Mouse (Mus musculus) stomach, embryonic 16.5 days (tissue): ENCODE measurements around the gene Fkbp5. TPM values are rescaled to one million over a fixed set of nuclear protein-coding genes. Genes with fewer than 3 reads are reported as not detected.

Experiments used
- ATAC-seq: fragments of 200-750 bp; cut with Nextera tagmentation; 2 replicates; pipeline ENCODE4 v1.8.0; 2017; ENCODE audit warnings: moderate number of reproducible peaks, moderate TSS enrichment; ENCODE audit not compliant: insufficient read depth, low FRiP score
- H3K27ac ChIP-seq: fragments of 300-500 bp; sonication (generic); 2 replicates; pipeline ENCODE4 v1.5.1; 2014; ENCODE audit warnings: low read length
- H3K27me3 ChIP-seq: fragments of 300-500 bp; sonication (generic); 2 replicates; pipeline ENCODE4 v1.6.1; 2014; ENCODE audit warnings: low read length, control low read depth, mixed read lengths; ENCODE audit not compliant: control insufficient read depth, insufficient read depth
- H3K36me3 ChIP-seq: fragments of 300-500 bp; sonication (generic); 2 replicates; pipeline ENCODE4 v1.6.1; 2014; ENCODE audit warnings: low read length; ENCODE audit not compliant: control insufficient read depth, insufficient read depth
- H3K4me1 ChIP-seq: fragments of 300-500 bp; sonication (generic); 2 replicates; pipeline ENCODE4 v1.6.1; 2014; ENCODE audit warnings: low read length, control low read depth, mixed read lengths; ENCODE audit not compliant: control insufficient read depth, insufficient read depth
- H3K4me2 ChIP-seq: fragments of 300-500 bp; sonication (generic); 2 replicates; pipeline ENCODE4 v1.6.1; 2014; ENCODE audit warnings: low read depth, low read length, mixed read lengths
- H3K4me3 ChIP-seq: fragments of 300-500 bp; sonication (generic); replicated peaks from 2 replicates; pipeline ENCODE4 v1.5.1; 2014; ENCODE audit warnings: mild to moderate bottlenecking, low read length
- H3K9ac ChIP-seq: fragments of 300-500 bp; sonication (generic); 2 replicates; pipeline ENCODE4 v1.6.1; 2014; ENCODE audit warnings: low read length
- H3K9me3 ChIP-seq: fragments of 300-500 bp; sonication (generic); replicated peaks from 2 replicates; pipeline ENCODE4 v1.6.1; 2016; ENCODE audit warnings: low read length, control low read depth; ENCODE audit not compliant: control insufficient read depth
- WGBS: fragments of 180-500 bp; shearing (Covaris S2); extraction: QIAGEN DNeasy Blood & Tissue Kit; methylation state at CpG from one replicate; pipeline ENCODE4 v1.1.7; 2014; 5-methylcytosine and 5-hydroxymethylcytosine counted together
- polyA plus RNA-seq: library from polyadenylated mRNA; unstranded; fragments of >200 nt; fragmentation: Nextera tagmentation; extraction: Ambion mirVana; gene quantifications from 2 replicates; pipeline ENCODE4 v1.2.1, GENCODE M21; 2015

Gene Fkbp5
- polyA plus RNA-seq, 1 experiment from 2014 or later, result 27.1 TPM

DNA sequence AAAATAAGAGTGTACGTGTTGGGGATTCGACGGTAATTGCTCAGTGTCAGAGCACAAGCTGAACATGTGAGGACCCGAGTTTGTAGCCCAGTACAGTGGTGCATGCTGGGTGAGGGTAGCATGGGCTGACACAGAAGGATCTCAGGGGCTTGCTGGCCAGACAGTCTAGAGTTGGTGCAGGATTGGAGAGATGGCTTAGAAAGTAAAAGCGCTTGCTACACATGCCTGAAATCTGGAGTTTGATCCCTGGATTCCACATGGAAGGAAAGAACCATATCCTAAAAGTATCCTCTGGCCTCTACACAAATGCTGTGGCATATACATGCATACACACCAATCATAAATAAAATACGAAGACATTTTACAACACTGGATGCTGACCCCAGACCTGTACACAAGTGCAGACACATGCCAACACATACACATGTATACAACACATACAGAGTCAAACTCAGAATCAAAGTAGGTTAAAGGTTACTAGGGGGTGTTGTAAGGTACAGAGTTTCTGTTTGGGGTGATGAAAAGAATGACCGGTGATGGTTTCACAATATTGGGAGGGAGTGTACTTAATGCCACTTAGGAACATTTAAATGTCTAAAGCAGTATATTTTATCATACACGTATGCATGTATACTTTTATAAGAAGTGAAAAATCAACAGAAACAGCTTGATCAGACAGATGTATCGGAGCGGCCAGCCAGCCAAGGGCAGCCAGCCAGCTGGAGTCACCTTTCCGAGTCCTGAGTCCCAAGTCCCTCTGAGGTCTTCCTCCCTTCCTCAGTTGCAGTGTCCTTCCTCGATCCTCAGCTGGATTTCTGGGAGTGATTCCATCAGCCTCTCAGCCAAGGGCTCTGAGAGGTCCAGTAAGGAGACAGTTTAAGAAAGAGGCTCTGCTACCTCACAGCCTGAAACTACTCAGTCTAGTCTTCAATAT lies 71.2 kb downstream of the Fkbp5 start:
- no peaks in the 10 kb centered on the region for H3K9me3 ChIP-seq
- ATAC-seq, result no peak
- no peak overlapping the region; the same call in 1 of the 2 replicates for H3K27ac ChIP-seq
- H3K9ac ChIP-seq, result no peak overlapping the region
- H3K4me2 ChIP-seq, result no peak overlapping the region
- H3K27me3 ChIP-seq, result no peaks in the 10 kb centered on the region
- H3K4me3 ChIP-seq, result no peak overlapping the region
- WGBS, result 72% methylated on average over 12 of the region's 12 CpGs
- no peaks in the 10 kb centered on the region for H3K36me3 ChIP-seq
- peaks cover 7% of the 10 kb centered on the region; the same call in 1 of the 2 replicates for H3K4me1 ChIP-seq

DNA sequence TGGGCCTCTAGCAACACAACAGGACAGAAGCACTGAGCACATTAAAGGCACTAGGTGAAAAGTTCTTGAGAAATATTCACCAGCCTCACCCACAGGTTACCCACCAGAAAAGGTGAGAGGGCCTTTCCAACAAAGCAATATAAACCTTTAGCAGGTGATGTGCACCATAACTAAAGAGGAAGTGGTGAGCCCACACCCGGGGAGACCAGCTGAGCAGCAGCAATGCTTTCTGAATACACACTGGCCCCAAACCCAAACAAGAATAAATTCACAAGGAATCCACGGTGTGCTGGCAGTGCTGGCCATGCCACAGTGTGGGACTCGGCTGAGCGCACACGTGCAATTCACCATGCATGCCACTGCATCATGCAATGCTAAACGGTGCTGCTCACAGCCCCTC lies 74.7 kb downstream of the Fkbp5 start:
- no peaks in the 10 kb centered on the region for H3K27me3 ChIP-seq
- no peak for ATAC-seq
- 66% methylated on average over 6 of the region's 6 CpGs for WGBS

DNA sequence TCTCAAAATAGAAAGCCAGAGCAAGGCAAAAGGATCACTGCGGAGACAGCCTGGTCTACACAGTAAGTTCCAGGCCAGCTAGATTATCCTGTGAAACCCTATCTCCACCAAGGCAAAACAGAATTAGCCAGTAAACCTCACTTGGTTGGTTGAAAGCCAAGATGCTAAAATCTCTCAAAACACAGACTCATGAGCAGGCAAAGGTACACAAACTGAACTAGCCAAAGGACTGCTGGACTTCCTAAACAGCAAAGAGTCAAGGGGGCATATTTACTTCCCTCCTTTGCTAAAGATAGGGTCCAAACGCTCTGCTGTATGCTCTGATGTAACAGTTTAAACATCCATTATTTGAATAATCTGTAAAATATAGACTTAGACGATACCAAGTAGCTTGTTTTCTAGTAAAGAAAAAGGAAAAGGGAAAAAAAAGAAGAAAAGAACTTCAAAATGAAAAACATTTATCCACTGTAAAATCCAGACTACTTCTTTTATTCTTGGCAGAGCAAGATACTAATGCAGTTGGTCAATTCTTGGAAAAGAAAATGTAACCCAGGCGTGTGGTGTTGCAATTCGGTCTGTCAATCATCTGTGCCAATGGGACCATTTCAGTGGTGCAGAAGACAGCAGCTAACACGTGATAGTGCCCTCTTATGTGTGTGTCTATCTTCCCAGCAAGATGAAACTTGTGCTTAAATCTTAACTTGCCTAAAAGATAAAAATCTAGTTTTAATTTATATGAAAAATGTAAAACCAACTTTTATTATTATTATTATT lies 78.8 kb downstream of the Fkbp5 start:
- Histone ChIP-seq H3K4me1 (no peaks in the 10 kb centered on the region), H3K36me3 (no peaks in the 10 kb centered on the region), H3K27ac (no peak overlapping the region), H3K27me3 (no peaks in the 10 kb centered on the region), H3K9me3 (no peaks in the 10 kb centered on the region), H3K4me3 (no peak overlapping the region), H3K9ac (no peak overlapping the region), H3K4me2 (no peak overlapping the region)
- no peak for ATAC-seq
- WGBS, result 70% methylated on average over 6 of the region's 6 CpGs

More for the DNA sequence above, 74.7 kb downstream of the Fkbp5 start:
- Histone ChIP-seq H3K9ac (no peak overlapping the region), H3K27ac (no peak overlapping the region), H3K4me2 (no peak overlapping the region), H3K4me1 (peaks cover 7% of the 10 kb centered on the region; the same call in 1 of the 2 replicates), H3K36me3 (no peaks in the 10 kb centered on the region), H3K9me3 (no peaks in the 10 kb centered on the region), H3K4me3 (no peak overlapping the region)

DNA sequence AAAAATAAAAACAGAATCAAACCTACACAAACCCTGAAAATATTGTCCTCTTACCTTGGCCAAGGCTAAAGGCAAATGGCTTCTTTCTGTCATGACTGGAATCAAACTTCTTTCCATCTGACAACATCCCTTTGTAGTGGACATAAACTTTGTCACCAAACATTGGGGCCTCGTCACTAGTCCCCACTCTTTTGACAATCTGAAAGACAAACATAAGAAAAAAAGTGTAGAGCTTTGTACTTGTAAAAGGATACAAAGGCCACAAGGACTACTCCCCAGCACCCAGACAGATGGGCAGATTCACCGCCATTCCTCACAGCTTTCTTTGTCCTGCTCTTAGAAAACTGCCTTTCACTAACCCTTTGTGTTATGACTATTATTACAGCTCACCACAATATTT lies 79.4 kb downstream of the Fkbp5 start:
- Histone ChIP-seq H3K27ac (no peak overlapping the region), H3K4me1 (no peaks in the 10 kb centered on the region), H3K9ac (no peak overlapping the region), H3K36me3 (no peaks in the 10 kb centered on the region), H3K9me3 (no peaks in the 10 kb centered on the region), H3K4me2 (no peak overlapping the region), H3K27me3 (no peaks in the 10 kb centered on the region), H3K4me3 (no peak overlapping the region)
- WGBS, result 78% methylated on average over 2 of the region's 2 CpGs
- ATAC-seq, result no peak

DNA sequence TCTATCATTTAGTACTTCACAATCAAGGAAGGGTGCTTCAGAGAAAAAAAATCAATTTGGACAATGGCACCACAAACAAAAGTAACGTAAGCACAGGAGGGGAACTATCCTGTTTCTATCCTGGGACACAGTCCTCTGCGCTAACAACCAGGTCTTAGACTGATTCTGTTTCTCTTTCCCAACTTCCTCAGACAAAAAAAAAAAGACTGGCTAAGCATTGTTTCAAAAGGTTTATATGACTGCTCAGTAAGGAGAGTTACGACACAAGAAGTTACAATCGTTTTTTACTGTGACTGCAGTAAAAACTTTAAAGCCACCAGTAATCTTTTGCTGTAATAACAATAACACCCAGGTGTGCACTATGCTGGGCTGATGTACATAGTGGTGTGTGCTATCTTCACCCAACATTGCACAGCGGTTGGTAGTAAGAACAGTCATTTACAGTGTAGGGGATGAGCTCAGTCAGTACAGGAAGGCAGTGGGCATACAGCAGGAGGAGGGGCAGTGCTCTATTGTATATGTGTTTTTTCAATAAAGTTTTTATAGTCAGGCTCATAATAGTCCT lies 82.3 kb downstream of the Fkbp5 start:
- no peak overlapping the region for H3K9ac ChIP-seq
- no peak for ATAC-seq
- 62% methylated on average over 5 of the region's 5 CpGs for WGBS
- no peak overlapping the region for H3K27ac ChIP-seq
- H3K27me3 ChIP-seq, result no peaks in the 10 kb centered on the region
- no peak overlapping the region for H3K4me2 ChIP-seq
- peaks cover 6% of the 10 kb centered on the region; the same call in 1 of the 2 replicates for H3K4me1 ChIP-seq
- no peak overlapping the region for H3K4me3 ChIP-seq
- H3K9me3 ChIP-seq, result no peaks in the 10 kb centered on the region
- H3K36me3 ChIP-seq, result no peaks in the 10 kb centered on the region

DNA sequence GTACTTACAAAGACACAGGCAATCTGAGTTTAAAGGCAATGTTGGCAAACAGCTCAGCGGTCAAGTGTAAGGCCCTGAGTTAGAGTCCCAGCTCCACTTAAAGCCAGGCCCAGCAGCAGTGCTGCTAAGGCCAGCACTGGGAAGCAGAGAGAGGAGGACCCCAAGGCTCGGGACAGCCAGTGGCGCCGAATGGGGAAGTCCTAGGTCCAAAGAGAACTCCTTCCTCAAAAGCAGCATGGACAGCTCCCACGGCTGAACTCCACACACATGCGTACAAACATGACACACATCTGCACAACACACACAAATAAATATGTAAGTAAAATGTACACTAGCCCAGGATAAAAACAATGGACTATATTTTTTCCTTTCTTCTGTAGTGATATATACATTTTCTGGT lies 84.3 kb downstream of the Fkbp5 start:
- 83% methylated on average over 6 of the region's 6 CpGs for WGBS
- Histone ChIP-seq H3K4me2 (no peak overlapping the region), H3K9ac (no peak overlapping the region), H3K27me3 (no peaks in the 10 kb centered on the region), H3K27ac (no peak overlapping the region), H3K4me3 (no peak overlapping the region), H3K9me3 (no peaks in the 10 kb centered on the region), H3K36me3 (no peaks in the 10 kb centered on the region), H3K4me1 (peaks cover 6% of the 10 kb centered on the region; the same call in 1 of the 2 replicates)
- ATAC-seq, result no peak

DNA sequence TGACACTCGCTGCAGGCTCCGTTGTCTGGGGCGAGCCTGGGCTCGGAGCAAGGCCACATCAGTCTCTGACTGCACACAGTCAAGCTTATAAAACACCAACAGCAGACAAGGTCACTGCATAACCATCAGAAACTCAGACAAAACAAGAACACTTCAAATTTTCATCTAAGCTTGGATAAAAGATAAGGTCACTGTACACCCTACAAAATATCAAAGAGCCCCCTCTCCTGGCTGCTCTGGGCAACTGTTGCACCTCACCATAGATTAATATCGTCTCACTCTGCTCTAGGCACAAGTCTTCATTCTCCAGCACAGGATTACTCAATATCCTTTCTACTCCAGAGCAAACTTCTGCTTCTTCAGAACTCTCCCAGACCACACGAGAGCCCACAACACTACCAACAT lies 85.4 kb downstream of the Fkbp5 start:
- Histone ChIP-seq H3K9ac (no peak overlapping the region), H3K9me3 (no peaks in the 10 kb centered on the region), H3K36me3 (no peaks in the 10 kb centered on the region), H3K4me2 (no peak overlapping the region), H3K4me1 (peaks cover 6% of the 10 kb centered on the region; the same call in 1 of the 2 replicates), H3K27ac (no peak overlapping the region; the same call in 1 of the 2 replicates), H3K27me3 (no peaks in the 10 kb centered on the region), H3K4me3 (no peak overlapping the region)
- no peak for ATAC-seq
- WGBS, result 51% methylated on average over 6 of the region's 6 CpGs

DNA sequence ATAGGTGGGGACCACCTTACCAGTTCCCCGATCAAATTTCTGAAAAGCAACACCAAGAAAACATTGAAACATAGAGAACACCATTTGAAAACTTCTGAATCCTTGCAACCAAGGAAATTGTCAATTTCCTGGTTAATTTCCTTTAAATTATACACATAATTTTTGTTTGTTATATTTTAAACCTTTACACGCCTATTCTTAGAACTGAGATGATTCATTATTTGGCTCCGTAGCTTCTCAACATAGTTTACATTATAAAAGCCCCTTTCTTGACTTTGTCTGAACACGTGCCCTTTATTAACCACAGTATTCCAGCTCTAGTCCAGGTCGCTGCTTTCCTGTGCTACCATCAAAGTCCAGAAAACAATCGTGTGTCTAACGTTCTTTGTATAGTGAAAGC lies 86.3 kb downstream of the Fkbp5 start:
- WGBS, result 30% methylated on average over 7 of the region's 7 CpGs
- H3K4me3 ChIP-seq, result no peak overlapping the region
- no peak overlapping the region for H3K4me2 ChIP-seq
- peak overlapping the region; percentile 53; the same call in 1 of the 2 replicates for H3K27ac ChIP-seq
- H3K27me3 ChIP-seq, result no peaks in the 10 kb centered on the region
- no peaks in the 10 kb centered on the region for H3K36me3 ChIP-seq
- peaks cover 6% of the 10 kb centered on the region; the same call in 1 of the 2 replicates for H3K4me1 ChIP-seq
- H3K9me3 ChIP-seq, result no peaks in the 10 kb centered on the region
- ATAC-seq, result no peak
- no peak overlapping the region for H3K9ac ChIP-seq
